Comparison of ENCODE assay signal across 9 mouse cellular contexts in genomic region chr6:14409772-14410171, GRCm38 (mm10).
A peak's percentile ranks its signal among the peaks of the same experiment; 100 is the strongest.
DNase-seq lines count a peak whose midpoint lies in the region; ATAC-seq and TF ChIP-seq lines count a peak whose summit lies in the region.
"Had no signal": no experiment of that assay in that cellular context is flagged by ENCODE, and none has a peak within 500 bp of the region (broad histone marks: within the 10 kb centered on the region; RNA-seq: fewer than 3 reads in every experiment).

No protein-coding gene starts in this region.

- WGBS in stomach, embryonic 14.5 days = 39% methylated on average over 4 of the region's 4 CpGs
- 36% methylated on average over 4 of the region's 4 CpGs for WGBS in stomach, postnatal 0 days

- H3K27ac ChIP-seq in stomach, embryonic 14.5 days (ENCODE audit: low read length) = no peak overlapping the region
- no peak overlapping the region for H3K27ac ChIP-seq in stomach, postnatal 0 days (replicated peaks)

- ATAC-seq in stomach, embryonic 14.5 days (ENCODE audit: insufficient number of reproducible peaks, insufficient read depth, low FRiP score, low read depth) = peak; percentile 46; the same call in 1 of the 2 replicates
- ATAC-seq in stomach, postnatal 0 days (ENCODE audit: low FRiP score, low TSS enrichment) = no peak
- no peak for ATAC-seq in granulocyte monocyte progenitor cell, adult 5-6 weeks (replicated peaks; ENCODE audit: poor library complexity, severe bottlenecking)

- no peak overlapping the region for H3K9ac ChIP-seq in stomach, embryonic 14.5 days (replicated peaks; ENCODE audit: low read depth, low read length)
- H3K9ac ChIP-seq in stomach, postnatal 0 days (ENCODE audit: low read length) = no peak overlapping the region

- H3K27me3 ChIP-seq in stomach, embryonic 14.5 days (ENCODE audit: control insufficient read depth, insufficient read depth, low read length) = no peaks in the 10 kb centered on the region
- H3K27me3 ChIP-seq in stomach, postnatal 0 days (ENCODE audit: control insufficient read depth, insufficient read depth, low read length) = no peaks in the 10 kb centered on the region

- no peak for DNase-seq in stomach, postnatal 0 days (ENCODE audit: low spot score)
- peak; percentile 14 to 25 for DNase-seq in frontal cortex, postnatal 10 days (ENCODE audit: low spot score in 2 of 2)
- peak; percentile 31 for DNase-seq in left cerebral cortex, adult 11 months (ENCODE audit: low spot score)
- DNase-seq in telencephalon, adult 2 months (ENCODE audit: low read depth, low spot score) = peak; percentile 69
- DNase-seq in spleen, postnatal 14 days (ENCODE audit: low spot score in 2 of 2) = no peak
- DNase-seq in adrenal gland, adult 2 months = no peak

- H3K4me1 ChIP-seq in stomach, embryonic 14.5 days (ENCODE audit: control insufficient read depth, insufficient read depth, low read length) = no peaks in the 10 kb centered on the region
- H3K4me1 ChIP-seq in stomach, postnatal 0 days (replicated peaks; ENCODE audit: control insufficient read depth, insufficient read depth) = no peaks in the 10 kb centered on the region

- H3K4me3 ChIP-seq in stomach, embryonic 14.5 days (ENCODE audit: low read depth, low read length) = no peak overlapping the region
- H3K4me3 ChIP-seq in stomach, postnatal 0 days (ENCODE audit: low read depth, low read length) = no peak overlapping the region
- H3K4me3 ChIP-seq: myocyte had no signal

- H3K4me2 ChIP-seq in stomach, embryonic 14.5 days (replicated peaks; ENCODE audit: low read depth, low read length) = no peak overlapping the region
- no peak overlapping the region for H3K4me2 ChIP-seq in stomach, postnatal 0 days (replicated peaks; ENCODE audit: low read depth)

- H3K9me3 ChIP-seq in stomach, embryonic 14.5 days (ENCODE audit: control insufficient read depth, low read depth, low read length) = no peaks in the 10 kb centered on the region
- H3K9me3 ChIP-seq in stomach, postnatal 0 days (ENCODE audit: control insufficient read depth, low read length) = no peaks in the 10 kb centered on the region

- H3K36me3 ChIP-seq in stomach, embryonic 14.5 days (ENCODE audit: control insufficient read depth, insufficient read depth, low read length) = no peaks in the 10 kb centered on the region
- H3K36me3 ChIP-seq in stomach, postnatal 0 days (ENCODE audit: control insufficient read depth, insufficient read depth, low read length) = no peaks in the 10 kb centered on the region

- TF ChIP-seq CTCF in stomach, postnatal 0 days (IDR thresholded peaks at IDR 0.05; ENCODE audit: low read depth) = no peak

- no peak for TF ChIP-seq EP300 in stomach, postnatal 0 days (optimal IDR thresholded peaks at IDR 0.05)

Comparison
In these comparisons a context has a peak if more than half of its experiments do, and no peak if none do; other contexts are left out.
1. DNase-seq: peak in frontal cortex, postnatal 10 days (2 of 2), left cerebral cortex, adult 11 months (single experiment) and telencephalon, adult 2 months (single experiment); none in stomach, postnatal 0 days (single experiment), spleen, postnatal 14 days (0 of 2) and adrenal gland, adult 2 months (single experiment).